Mouse (Mus musculus) retina, adult 2 months (tissue): ENCODE measurements around the gene Pex16.

Experiments
- DNase-seq: peaks from one replicate; pipeline ENCODE4 v3.0.0-alpha.2; 2012; ENCODE audit warnings: low read depth, low spot score

The Pex16 gene

GRCm38 (mm10) chr2:92370375-92370774 is 4.1 kb upstream of the Pex16 start:
- DNase-seq = no peak

GRCm38 (mm10) chr2:92370821-92371805 is 3.4 kb upstream of the Pex16 start:
- DNase-seq = no peak

- no peak for DNase-seq
Measured at GRCm38 (mm10) chr2:92371971-92372690, 2.3 kb upstream of the Pex16 start.

- DNase-seq = no peak
Measured at GRCm38 (mm10) chr2:92372767-92373436, 1.6 kb upstream of the Pex16 start.

- no peak for DNase-seq
Measured at GRCm38 (mm10) chr2:92373437-92373813, 1.1 kb upstream of the Pex16 start.

- peak; percentile 85 for DNase-seq
Measured at GRCm38 (mm10) chr2:92375099-92375623, 685 bp downstream of the Pex16 start.

GRCm38 (mm10) chr2:92375788-92376187 is 1.3 kb downstream of the Pex16 start:
- no peak for DNase-seq

- no peak for DNase-seq
Measured at GRCm38 (mm10) chr2:92376300-92376699, 1.8 kb downstream of the Pex16 start.

- DNase-seq = no peak
Measured at GRCm38 (mm10) chr2:92377320-92377719, 2.8 kb downstream of the Pex16 start.

- DNase-seq = no peak
Measured at GRCm38 (mm10) chr2:92379783-92380494, 5.5 kb downstream of the Pex16 start.

GRCm38 (mm10) chr2:92380495-92381050 is 6.1 kb downstream of the Pex16 start:
- DNase-seq = no peak

GRCm38 (mm10) chr2:92381161-92381560 is 6.7 kb downstream of the Pex16 start:
- DNase-seq = no peak

- DNase-seq = no peak
Measured at GRCm38 (mm10) chr2:92381901-92382588, 7.6 kb downstream of the Pex16 start, which contains the start of gene 1700029I15Rik. TSS of gene 1700029I15Rik (plus strand) at chr2:92382538.

GRCm38 (mm10) chr2:92382759-92383158 is 8.3 kb downstream of the Pex16 start:
- DNase-seq = no peak

- no peak for DNase-seq
Measured at GRCm38 (mm10) chr2:92384101-92384500, 9.6 kb downstream of the Pex16 start.

- DNase-seq = no peak
Measured at GRCm38 (mm10) chr2:92385113-92386051, 10.9 kb downstream of the Pex16 start.

GRCm38 (mm10) chr2:92386821-92387570 is 12.5 kb downstream of the Pex16 start:
- no peak for DNase-seq

- no peak for DNase-seq
Measured at GRCm38 (mm10) chr2:92387646-92388045, 13.2 kb downstream of the Pex16 start.
